Mouse (Mus musculus): Measurements from ENCODE around the gene Sgcb.

DNA sequence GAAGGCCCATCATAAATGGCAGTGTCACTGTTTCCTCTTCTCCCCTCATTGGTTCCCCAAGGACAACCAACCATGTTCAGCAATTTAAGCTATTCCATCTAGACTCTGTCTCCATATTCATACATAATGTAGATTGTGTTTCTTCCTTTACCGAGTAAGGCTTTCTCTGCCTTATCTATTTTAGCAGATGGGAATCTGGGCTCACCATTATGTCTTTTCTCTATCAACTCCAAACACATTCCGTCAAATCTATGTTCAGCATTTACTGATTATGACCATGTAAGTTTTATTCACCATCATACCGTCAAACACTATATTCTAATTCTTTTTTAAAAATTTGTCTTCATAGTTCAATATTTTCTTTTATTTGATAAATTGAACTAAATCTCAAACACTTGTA is 6.5 kb downstream of the Sgcb start:
- TF ChIP-seq CTCF (IDR thresholded peaks at IDR 0.05; ENCODE audit: extremely low read depth, insufficient read length, insufficient replicate concordance, low read depth, low read length) (no peak), POLR2A (IDR thresholded peaks at IDR 0.05; ENCODE audit: low read depth, low read length) (no peak)
